Mouse (Mus musculus): ENCODE results near the gene Spsb4. TPM values are rescaled to one million over a fixed set of nuclear protein-coding genes. Genes with fewer than 3 reads are reported as not detected.
A peak's percentile ranks its signal among the peaks of the same experiment; 100 is the strongest.
"Not testable (repeated sequence)": the region's sequence is repeated elsewhere in the genome, so short reads cannot be mapped to it uniquely, and the experiment has no call there.

Spsb4 gene
- polyA plus RNA-seq, 1 experiment from 2014 or later: 43.3 TPM

- 35% methylated on average over 6 of the region's 6 CpGs for WGBS
- peaks cover 57% of the 10 kb centered on the region for H3K4me1 ChIP-seq (replicated peaks)
- H3K4me3 ChIP-seq: no peak overlapping the region
- no peak overlapping the region for H3K9ac ChIP-seq
- peak overlapping the region; percentile 40; the same call in 1 of the 2 replicates for H3K27ac ChIP-seq (replicated peaks)
- H3K27me3 ChIP-seq: no peaks in the 10 kb centered on the region
- no peaks in the 10 kb centered on the region for H3K36me3 ChIP-seq
- no peak overlapping the region for H3K4me2 ChIP-seq
- no peak for ATAC-seq (ENCODE audit: low FRiP score, low read depth)
- no peaks in the 10 kb centered on the region for H3K9me3 ChIP-seq
These were observed 61.3 kb downstream of the Spsb4 start for GRCm38 (mm10) chr9:96957298-96957865.

- no peak overlapping the region for H3K4me2 ChIP-seq
- H3K4me3 ChIP-seq: no peak overlapping the region
- 20% methylated on average over 6 of the region's 6 CpGs for WGBS
- peak overlapping the region; percentile 40; the same call in 1 of the 2 replicates for H3K27ac ChIP-seq (replicated peaks)
- no peak for ATAC-seq (ENCODE audit: low FRiP score, low read depth)
- no peak overlapping the region for H3K9ac ChIP-seq
- no peaks in the 10 kb centered on the region for H3K27me3 ChIP-seq
- no peaks in the 10 kb centered on the region for H3K9me3 ChIP-seq
- peaks cover 55% of the 10 kb centered on the region for H3K4me1 ChIP-seq (replicated peaks)
- no peaks in the 10 kb centered on the region for H3K36me3 ChIP-seq
These were observed 61.9 kb downstream of the Spsb4 start for GRCm38 (mm10) chr9:96956646-96957297.

DNA sequence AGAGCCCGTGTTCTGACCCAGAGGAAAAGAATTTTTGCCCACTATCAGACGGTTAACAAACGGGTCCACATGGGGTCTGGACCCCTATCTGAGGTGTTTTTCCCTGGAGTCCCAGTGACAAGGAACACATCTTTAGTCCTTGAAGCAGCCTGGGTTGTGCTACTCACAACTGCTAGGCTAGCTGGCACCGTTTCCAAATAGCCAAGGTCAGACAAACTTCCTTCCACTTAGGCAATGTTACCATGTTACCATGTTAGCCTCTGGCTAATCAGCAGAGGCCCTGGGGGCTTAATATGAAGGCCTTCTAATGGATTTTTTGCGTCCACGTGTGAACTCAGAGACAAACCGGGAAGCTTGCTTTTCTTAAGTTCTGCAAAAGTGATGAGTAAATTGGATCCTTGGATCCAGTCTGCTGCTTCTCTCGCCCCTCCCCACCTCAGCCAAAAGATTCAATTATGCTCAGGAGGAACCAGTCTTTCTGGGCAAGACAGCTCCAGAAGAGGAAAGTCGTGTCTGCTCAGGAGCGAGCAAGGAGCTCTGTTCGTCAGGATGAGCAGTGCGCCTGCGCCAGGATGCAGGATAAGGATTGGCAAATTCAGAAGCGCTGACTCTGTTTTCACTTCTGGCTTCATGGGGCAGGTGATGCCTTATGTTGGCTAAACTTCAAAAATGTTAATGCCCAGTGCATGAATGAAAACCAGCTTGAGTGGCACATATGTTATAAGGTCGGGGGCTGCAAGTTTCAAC lies 64.4 kb downstream of the Spsb4 start:
- H3K27ac ChIP-seq (replicated peaks): no peak overlapping the region
- H3K4me3 ChIP-seq: no peak overlapping the region
- H3K4me2 ChIP-seq: no peak overlapping the region
- H3K36me3 ChIP-seq: no peaks in the 10 kb centered on the region
- H3K27me3 ChIP-seq: no peaks in the 10 kb centered on the region
- WGBS: 72% methylated on average over 15 of the region's 15 CpGs
- no peaks in the 10 kb centered on the region for H3K9me3 ChIP-seq
- no peak for ATAC-seq (ENCODE audit: low FRiP score, low read depth)
- no peak overlapping the region for H3K9ac ChIP-seq
- H3K4me1 ChIP-seq (replicated peaks): peaks cover 52% of the 10 kb centered on the region

DNA sequence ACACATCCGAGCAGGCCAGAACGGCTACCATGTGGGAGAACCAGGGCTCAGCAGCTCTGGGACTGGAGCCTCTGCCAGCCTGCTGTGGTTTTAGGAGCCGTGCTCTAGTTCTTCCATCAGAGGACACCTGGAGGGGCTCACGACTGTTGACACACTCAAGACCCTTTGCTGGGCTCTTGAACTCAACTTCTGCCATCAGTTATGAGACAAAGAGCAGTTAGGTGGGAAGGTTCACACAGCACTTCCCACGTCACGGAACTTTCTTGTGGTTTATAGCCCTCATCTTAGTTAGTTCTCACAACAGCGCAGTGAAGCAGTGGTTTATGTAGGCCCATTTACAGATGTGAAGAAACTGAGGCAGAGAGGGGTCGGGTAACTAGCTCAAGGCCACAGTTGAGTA lies 65.2 kb downstream of the Spsb4 start:
- no peaks in the 10 kb centered on the region for H3K9me3 ChIP-seq
- no peak overlapping the region for H3K9ac ChIP-seq
- 94% methylated on average over 8 of the region's 8 CpGs for WGBS
- ATAC-seq (ENCODE audit: low FRiP score, low read depth): no peak
- H3K27me3 ChIP-seq: no peaks in the 10 kb centered on the region
- H3K4me1 ChIP-seq (replicated peaks): peaks cover 47% of the 10 kb centered on the region
- H3K36me3 ChIP-seq: no peaks in the 10 kb centered on the region
- no peak overlapping the region for H3K4me2 ChIP-seq
- no peak overlapping the region for H3K27ac ChIP-seq (replicated peaks)
- no peak overlapping the region for H3K4me3 ChIP-seq

- no peak overlapping the region for H3K4me2 ChIP-seq
- peaks cover 37% of the 10 kb centered on the region for H3K4me1 ChIP-seq (replicated peaks)
- no peak overlapping the region for H3K9ac ChIP-seq
- no peaks in the 10 kb centered on the region for H3K27me3 ChIP-seq
- H3K9me3 ChIP-seq: no peaks in the 10 kb centered on the region
- H3K4me3 ChIP-seq: no peak overlapping the region
- no peak overlapping the region for H3K27ac ChIP-seq (replicated peaks)
- no peaks in the 10 kb centered on the region for H3K36me3 ChIP-seq
- ATAC-seq (ENCODE audit: low FRiP score, low read depth): no peak
- 67% methylated on average over 9 of the region's 9 CpGs for WGBS
These were observed 66.2 kb downstream of the Spsb4 start for GRCm38 (mm10) chr9:96952310-96952975.

- Histone ChIP-seq H3K4me2 (no peak overlapping the region), H3K4me3 (no peak overlapping the region), H3K9ac (no peak overlapping the region), H3K27ac (replicated peaks) (no peak overlapping the region), H3K27me3 (no peaks in the 10 kb centered on the region), H3K36me3 (no peaks in the 10 kb centered on the region), H3K9me3 (no peaks in the 10 kb centered on the region), H3K4me1 (replicated peaks) (peaks cover 20% of the 10 kb centered on the region)
- WGBS: 74% methylated on average over 9 of the region's 9 CpGs
- ATAC-seq (ENCODE audit: low FRiP score, low read depth): no peak; the same call in 1 of the 2 replicates
These were observed 69.1 kb downstream of the Spsb4 start for GRCm38 (mm10) chr9:96949551-96949950.

DNA sequence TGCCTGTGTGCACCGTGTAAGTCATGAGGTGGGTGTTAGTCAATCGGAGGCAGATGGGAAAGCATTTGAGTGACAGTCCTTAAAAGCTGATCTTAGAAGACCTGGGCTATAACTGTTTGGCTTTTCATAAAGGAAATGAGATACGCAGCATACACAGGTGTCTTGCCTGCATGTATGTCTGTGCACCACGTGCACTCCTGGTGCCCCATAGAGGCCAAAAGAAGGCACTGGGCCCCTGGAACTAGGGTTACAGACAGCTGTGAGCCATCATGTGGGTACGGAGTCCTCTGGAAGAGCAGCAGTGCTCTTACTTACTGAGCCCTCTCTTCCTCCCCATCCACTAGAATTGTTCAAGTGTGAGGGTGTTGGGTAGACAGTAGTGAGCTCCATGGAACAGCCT lies 70.1 kb downstream of the Spsb4 start:
- ATAC-seq (ENCODE audit: low FRiP score, low read depth): no peak
- no peak overlapping the region for H3K27ac ChIP-seq (replicated peaks)
- no peaks in the 10 kb centered on the region for H3K9me3 ChIP-seq
- peaks cover 12% of the 10 kb centered on the region; the same call in 1 of the 2 replicates for H3K4me1 ChIP-seq (replicated peaks)
- no peaks in the 10 kb centered on the region for H3K27me3 ChIP-seq
- no peak overlapping the region for H3K4me3 ChIP-seq
- no peaks in the 10 kb centered on the region for H3K36me3 ChIP-seq
- WGBS: 90% methylated on average over 5 of the region's 5 CpGs
- no peak overlapping the region for H3K9ac ChIP-seq
- H3K4me2 ChIP-seq: no peak overlapping the region

GRCm38 (mm10) chr9:96947171-96947570 lies 71.5 kb downstream of the Spsb4 start:
- no peak overlapping the region for H3K27ac ChIP-seq (replicated peaks)
- WGBS: 69% methylated on average over 5 of the region's 5 CpGs
- no peak overlapping the region for H3K4me3 ChIP-seq
- no peaks in the 10 kb centered on the region for H3K9me3 ChIP-seq
- ATAC-seq (ENCODE audit: low FRiP score, low read depth): no peak
- no peak overlapping the region for H3K9ac ChIP-seq
- no peaks in the 10 kb centered on the region for H3K36me3 ChIP-seq
- H3K4me1 ChIP-seq (replicated peaks): peaks cover 6% of the 10 kb centered on the region; the same call in 1 of the 2 replicates
- H3K4me2 ChIP-seq: no peak overlapping the region
- no peaks in the 10 kb centered on the region for H3K27me3 ChIP-seq

- peaks cover 3% of the 10 kb centered on the region; the same call in 1 of the 2 replicates for H3K4me1 ChIP-seq (replicated peaks)
- WGBS: 73% methylated on average over 16 of the region's 16 CpGs
- ATAC-seq (ENCODE audit: low FRiP score, low read depth): peak; percentile 53; the same call in 1 of the 2 replicates
These were observed 74.1 kb downstream of the Spsb4 start for GRCm38 (mm10) chr9:96944517-96944916.

DNA sequence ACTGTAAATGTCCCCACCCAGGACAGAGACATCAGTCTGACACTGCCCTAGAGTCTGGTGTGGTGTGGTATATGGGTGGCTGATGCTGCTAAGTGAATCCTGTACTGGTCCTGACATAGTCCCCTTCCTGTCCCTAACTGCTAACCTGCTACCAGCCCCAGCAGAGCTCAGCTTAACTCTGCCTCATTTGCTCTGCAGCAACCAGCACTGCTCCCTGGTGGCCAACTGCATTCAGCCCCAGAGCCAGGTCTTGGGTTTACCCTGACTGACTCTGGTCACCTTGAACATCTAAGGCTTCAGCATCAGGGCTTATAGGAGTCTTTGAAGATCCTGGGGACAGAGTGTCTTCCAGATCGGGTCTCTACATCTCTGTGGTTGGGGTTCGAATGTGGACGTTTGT lies 75.7 kb downstream of the Spsb4 start:
- WGBS: 92% methylated on average over 3 of the region's 3 CpGs

More at GRCm38 (mm10) chr9:96944517-96944916, 74.1 kb downstream of the Spsb4 start:
- Histone ChIP-seq H3K36me3 (no peaks in the 10 kb centered on the region), H3K27ac (replicated peaks) (no peak overlapping the region), H3K9me3 (no peaks in the 10 kb centered on the region), H3K4me2 (no peak overlapping the region), H3K4me3 (no peak overlapping the region), H3K27me3 (no peaks in the 10 kb centered on the region), H3K9ac (no peak overlapping the region)

GRCm38 (mm10) chr9:96938887-96939286 lies 79.8 kb downstream of the Spsb4 start:
- peak; percentile 68 for ATAC-seq (ENCODE audit: low FRiP score, low read depth)
- Histone ChIP-seq H3K9me3 (no peaks in the 10 kb centered on the region), H3K4me2 (no peak overlapping the region), H3K4me3 (no peak overlapping the region), H3K4me1 (replicated peaks) (peaks cover 12% of the 10 kb centered on the region), H3K9ac (no peak overlapping the region), H3K27me3 (no peaks in the 10 kb centered on the region), H3K27ac (replicated peaks) (peak overlapping the region; percentile 2; the same call in 1 of the 2 replicates), H3K36me3 (no peaks in the 10 kb centered on the region)
- WGBS: 51% methylated on average over 5 of the region's 5 CpGs

More for the DNA sequence above, 75.7 kb downstream of the Spsb4 start:
- H3K27me3 ChIP-seq: no peaks in the 10 kb centered on the region
- peaks cover 12% of the 10 kb centered on the region for H3K4me1 ChIP-seq (replicated peaks)
- ATAC-seq (ENCODE audit: low FRiP score, low read depth): no peak
- no peaks in the 10 kb centered on the region for H3K36me3 ChIP-seq
- H3K9me3 ChIP-seq: no peaks in the 10 kb centered on the region
- no peak overlapping the region for H3K9ac ChIP-seq
- H3K27ac ChIP-seq (replicated peaks): no peak overlapping the region
- no peak overlapping the region for H3K4me2 ChIP-seq
- no peak overlapping the region for H3K4me3 ChIP-seq

GRCm38 (mm10) chr9:96936427-96936826 lies 82.2 kb downstream of the Spsb4 start:
- H3K4me2 ChIP-seq; H3K4me3 ChIP-seq; H3K27ac ChIP-seq (replicated peaks); H3K27me3 ChIP-seq; H3K9ac ChIP-seq; H3K36me3 ChIP-seq; ATAC-seq (ENCODE audit: low FRiP score, low read depth); H3K9me3 ChIP-seq: not testable (repeated sequence)
- 90% methylated on average over 2 of the region's 2 CpGs for WGBS
- H3K4me1 ChIP-seq (replicated peaks): peaks cover 12% of the 10 kb centered on the region
